Mouse (Mus musculus): ENCODE measurements around the gene Caap1. TPM values are rescaled to one million over a fixed set of nuclear protein-coding genes. Genes with fewer than 3 reads are reported as not detected.

Caap1 gene
- 1 to 10 TPM; 5.3 to 6.2 TPM for polyA plus RNA-seq (2017; shearing (Covaris generic))

DNA sequence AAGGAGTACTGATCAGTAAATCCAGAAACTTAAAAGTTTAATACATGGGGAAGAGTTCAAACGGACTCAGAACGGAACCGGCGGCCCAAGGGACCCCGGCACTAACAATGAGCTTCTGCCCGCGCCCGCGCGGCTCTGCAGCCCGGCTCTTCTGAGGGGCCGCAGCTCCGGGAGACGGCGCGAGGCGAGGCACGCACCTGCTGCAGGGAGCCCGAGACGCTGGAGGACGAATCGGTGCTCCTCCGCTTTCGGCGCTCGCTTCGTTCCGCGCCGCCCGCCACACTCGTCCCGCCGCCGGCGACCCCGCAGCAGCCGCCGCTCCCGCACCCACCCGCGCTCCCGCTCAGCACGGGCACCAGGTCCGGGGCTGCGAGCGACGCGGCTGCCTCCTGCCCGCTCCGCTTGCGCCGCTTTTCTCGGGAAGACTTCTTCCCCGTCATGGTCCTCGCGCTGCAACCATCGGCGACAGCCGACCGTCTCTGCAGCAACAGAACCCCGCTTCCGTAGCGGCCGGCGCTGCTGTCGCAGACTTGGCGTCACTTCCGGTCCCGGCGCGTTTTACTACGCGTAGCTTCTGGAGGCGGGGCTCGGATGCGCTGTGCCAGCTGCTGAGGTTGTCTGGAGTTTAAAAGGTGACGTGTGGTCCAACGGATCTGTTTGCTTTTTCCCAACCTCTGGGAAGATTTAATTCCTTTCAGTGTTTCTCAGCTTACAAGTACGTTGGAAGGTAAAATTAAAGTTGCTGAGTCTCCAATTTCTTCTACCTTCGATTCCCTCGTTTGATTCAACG, at the start of gene Caap1, which contains the start of gene Gm10306:
TSS of gene Caap1 (minus strand) at position 532 of the 790 bp plus-strand sequence.
TSS of gene Gm10306 (plus strand) at position 282 of the 790 bp plus-strand sequence.
- peak; percentile 97 for ATAC-seq

DNA sequence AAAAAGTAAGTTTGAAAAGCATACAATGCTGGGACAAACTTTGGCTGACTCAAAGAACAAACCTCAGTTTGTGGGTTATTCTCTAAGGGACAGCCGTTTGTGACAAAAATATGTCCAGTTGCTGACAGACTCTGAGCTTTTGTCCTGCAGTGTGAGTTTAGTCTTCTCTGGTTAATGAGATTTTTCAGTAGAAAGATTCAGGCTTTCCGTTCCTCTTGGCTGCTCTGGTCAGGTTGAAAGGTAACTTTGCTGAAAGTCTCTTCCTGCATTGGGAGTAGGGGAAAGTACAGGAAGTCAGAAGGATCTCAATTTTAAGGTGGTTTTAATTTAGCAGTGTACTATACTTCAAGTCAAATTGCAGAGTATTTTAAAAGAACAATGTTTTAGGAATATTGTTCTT, 49.0 kb upstream of the Caap1 start:
- ATAC-seq, result no peak

DNA sequence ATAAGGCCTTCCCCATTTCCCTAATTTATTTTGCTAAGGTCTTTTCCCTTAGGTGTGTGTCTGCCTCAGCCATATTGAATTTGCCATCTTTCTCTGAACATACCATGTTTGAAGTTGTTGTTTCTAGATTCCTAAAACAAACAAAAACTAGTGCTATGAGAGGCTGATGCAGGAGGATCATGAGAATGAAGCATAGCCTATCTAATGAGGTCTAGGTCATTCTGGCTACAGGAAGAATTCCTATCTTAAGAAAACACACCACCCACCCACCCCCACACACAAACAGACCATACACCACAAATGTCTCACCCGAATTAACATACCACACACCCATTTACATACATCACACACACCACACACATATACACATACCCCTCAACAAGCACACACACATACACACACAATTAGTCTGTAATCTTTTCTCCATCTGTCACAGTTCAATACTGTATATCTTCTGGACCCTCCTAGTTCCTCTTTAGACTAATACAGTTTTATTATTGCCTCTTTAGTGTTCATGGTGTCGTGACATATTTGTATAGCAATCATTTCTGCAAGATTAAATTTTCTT, 47.9 kb upstream of the Caap1 start:
- ATAC-seq, result no peak

DNA sequence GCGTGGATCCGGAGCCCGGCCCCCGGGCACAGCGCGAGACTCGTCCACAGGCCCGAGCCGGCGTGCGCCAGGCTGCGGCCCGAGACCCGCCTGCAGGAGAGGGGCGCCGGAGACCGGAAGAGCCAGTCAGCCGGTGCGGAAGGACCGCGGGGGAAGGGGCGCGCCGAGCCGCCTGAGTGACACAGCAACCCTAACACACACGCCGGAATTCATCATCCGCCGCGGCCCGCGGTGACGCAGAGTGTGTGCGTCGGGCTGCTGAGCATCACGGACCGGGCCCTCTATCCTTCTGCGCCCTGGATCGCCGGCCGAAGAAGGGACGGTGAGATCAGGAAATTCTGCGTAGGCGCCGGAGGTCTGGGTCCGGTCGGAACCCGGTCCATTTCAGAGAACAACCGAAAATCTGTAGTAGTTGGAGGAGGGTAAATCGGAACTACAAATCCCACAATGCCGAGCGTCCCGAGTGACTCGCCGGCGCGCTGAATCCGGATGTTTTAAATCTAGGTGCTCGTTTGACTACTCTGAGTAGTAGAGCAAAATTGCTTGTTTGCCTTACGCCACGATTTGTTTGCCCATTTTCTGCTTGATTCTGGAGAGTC, 46.5 kb upstream of the Caap1 start, which contains the start of gene Plaa:
TSS of gene Plaa (minus strand) at position 214 of the 599 bp plus-strand sequence.
- ATAC-seq, result peak; percentile 96

DNA sequence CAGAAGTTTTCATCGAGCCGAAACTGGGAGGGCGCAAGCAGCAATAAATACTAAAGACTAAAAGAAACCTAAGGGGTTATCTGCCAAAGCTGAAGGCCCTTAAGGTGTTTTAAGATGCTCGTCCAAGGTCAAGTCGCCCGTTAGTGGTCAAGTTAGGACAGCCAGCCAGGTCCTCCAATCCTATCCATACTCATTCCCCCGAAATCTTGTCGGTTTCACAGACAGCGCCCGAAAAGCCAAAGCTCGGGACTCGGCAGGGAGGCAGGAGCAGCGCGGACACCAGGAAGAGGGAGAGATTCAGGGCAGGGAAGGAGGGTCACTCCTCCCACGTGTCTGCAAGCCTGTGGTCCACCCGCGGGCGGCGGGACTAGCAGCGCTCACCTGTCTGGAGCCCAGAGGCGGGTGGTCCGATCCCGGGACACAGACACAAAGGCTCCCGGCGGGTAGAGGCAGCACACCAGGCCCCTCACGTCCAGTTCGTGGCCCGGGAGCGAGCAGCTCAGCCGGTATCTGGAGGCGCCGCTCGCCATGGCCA, 46.0 kb upstream of the Caap1 start:
- no peak for ATAC-seq

DNA sequence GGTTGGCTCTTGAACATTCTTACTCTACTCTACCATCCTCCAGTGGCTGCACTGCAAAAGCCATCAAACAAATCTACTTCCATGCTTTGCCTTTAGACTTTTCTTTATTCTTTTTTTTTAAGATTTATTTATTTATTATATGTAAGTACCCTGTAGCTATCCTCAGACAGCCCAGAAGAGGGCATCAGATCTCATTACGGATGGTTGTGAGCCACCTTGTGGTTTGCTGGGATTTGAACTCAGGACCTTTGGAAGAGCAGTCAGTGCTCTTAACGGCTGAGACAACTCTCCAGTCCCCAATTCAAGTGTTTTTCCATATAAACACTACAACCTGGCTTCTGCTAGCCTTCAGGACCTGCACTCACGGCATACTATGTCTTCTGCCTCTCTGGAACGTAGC, 44.8 kb upstream of the Caap1 start:
- no peak for ATAC-seq

DNA sequence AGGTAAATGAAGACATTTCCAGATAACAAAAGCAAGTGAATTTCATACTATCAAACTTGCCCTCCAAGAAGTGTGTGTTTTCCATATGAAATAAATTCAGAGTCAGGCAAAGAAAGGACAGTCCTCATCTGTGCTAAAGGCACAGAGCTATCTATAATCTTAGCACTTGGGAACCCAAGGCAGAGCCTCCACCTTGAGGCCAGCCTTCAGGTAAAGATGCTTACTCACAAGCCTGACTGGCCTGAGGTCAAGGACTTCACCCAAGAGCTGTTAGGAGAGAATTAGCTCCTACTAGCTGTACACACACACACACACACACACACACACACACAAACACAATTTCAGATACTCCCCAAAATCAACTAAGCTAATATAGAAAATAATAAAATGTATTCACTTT, 36.1 kb upstream of the Caap1 start:
- ATAC-seq, result no peak

DNA sequence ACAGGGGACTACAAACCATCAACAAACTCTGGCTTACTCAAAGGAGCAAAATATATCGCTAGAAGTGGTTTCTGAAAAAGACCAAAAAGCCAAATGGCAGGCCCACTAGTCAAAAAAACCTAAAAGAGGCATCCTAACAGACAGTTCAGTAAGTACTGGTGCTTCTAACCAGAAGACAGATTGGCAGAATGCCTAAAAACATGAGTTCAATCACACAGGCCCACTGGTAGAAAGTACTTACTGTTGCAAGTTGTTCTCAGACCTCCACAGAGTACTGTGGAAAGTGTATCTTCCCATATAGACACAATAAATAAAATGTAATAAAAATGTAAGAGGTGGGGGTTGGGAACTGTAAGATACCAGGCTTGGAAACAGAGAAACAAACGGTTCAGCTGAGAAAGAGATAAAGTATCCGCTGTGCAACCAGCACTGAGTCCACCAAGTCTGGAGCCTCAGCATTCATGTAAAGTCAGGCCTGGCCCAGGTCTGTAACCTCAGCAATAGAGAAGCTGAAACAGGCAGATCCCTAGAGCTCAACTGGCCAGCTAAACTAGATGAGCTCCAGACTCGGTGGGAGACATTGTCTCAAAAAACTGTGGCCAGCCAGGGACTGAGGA, 35.3 kb upstream of the Caap1 start:
- ATAC-seq, result no peak

DNA sequence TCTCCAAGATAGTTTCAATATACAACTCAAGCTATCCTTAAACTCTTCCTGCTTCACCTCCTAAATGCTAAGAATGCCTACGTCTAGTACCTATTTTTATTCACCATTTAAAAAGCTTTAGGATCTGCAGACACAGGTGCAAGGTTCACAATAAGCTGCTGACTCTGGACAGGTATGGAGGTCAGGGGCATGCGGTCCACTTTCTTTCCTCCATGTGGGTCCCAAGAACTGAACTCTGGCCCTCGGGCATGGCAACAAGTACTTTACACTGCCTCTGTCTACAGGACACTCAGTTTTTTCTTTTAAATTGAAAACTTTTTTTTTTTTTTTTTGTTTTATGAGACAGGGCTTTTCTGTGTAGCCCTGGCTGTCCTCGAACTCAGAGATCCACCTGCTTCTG, 16.1 kb upstream of the Caap1 start:
- no peak for ATAC-seq

DNA sequence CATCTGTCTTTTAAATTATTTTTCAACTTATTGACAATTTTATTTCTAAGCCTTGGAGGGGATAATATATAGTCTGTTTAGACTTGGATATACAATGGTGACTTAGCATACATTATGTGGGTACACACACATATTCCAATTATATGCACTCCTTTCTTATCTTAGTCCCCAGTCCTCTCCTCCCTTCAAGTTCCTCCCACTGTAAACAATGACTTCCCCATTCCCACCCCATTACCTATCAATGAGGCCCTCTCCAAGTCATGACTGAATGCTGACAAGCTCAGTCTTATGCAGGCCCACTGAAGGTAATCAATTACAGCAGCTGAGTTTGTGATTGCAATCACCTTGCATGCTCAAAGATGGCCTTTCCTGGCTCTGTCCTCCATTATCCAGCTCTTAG, 7.7 kb upstream of the Caap1 start:
- no peak for ATAC-seq

DNA sequence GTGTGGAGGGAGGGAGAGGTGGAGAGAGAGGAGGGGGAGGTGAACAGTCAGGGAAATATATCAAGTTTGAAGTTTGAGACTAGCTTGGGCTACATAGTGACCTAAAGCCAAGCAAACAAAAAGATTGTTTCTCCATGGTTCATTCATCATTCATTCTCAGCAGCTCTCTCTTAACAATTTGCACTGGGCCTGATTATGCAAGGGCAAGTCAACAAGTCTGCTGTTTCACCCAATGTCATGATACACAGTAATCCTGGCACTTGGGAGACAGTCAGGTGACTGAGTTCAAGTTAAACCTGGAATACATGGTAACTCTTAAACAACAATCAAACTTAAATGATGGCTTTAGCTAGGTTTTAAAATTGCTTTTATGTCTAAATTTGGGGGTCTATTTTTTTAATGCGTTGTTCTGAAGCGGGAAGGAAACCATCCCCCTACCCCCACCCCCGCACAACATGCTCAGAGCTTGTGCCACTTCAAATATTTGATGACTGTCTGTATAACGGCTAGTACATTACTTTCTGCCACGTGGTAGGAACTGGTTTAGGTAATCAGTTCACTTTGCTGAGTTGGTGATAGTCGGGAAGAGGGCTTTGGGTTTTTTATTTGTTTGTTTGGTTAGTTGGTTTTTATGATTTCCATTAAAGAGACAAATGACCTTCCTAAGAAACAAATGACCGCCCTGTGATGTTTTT, 5.5 kb upstream of the Caap1 start:
- ATAC-seq, result no peak

DNA sequence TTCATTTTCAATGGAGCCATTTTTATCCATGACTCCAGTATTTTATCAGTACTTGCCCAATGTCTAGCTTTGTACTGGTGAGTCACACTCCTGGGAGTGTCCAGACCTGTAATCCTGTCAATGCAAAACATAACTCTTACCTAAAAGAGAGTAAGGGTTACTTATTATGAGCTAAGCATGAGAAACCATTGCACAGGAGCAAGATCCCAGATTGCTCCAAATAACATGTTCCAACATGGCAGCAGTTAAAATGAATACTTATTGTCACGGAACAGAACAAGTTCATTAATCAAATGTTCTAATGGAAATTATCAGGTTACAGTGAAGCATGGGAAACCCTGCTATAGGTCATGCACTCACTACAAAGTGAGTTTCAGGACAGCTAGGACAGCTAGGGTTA, 3.7 kb upstream of the Caap1 start:
- ATAC-seq, result no peak

DNA sequence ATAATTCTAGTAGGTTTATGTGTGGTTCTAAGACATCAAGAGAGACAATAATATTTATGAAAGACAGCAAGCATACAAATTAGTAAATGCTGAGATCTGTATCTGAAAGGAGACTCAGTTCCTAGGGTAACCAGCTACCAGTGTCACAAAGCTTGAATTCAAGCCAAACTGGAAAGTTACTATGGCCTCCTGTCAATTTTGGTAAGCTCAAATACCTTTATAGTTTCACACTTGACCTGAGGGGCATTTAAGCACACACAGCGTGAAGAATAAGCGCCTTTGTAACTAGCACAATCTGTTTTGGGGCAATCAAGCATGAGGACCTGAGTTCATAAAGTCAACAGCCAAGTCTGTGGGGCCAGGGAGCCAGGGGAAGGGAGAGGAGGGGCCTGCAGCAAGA, 2.7 kb upstream of the Caap1 start:
- no peak for ATAC-seq

DNA sequence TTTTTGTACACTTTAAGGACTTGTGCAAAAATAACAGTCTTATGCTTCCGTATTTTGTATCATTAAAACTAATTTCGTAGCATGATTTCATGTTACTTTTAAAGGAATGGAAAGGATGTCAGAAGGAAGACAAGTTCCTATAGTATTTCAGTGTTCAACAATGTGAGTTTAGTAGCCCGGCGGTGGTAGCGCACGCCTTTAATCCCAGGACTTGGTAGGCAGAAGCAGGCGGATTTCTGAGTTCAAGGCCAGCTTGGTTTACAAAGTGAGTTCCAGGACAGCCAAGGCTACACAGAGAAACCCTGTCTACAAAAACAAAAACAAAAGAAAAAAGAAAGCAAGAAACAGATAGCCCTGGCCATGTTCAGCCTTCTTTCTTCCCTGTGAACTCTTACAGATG, 549 bp upstream of the Caap1 start:
- ATAC-seq, result no peak

DNA sequence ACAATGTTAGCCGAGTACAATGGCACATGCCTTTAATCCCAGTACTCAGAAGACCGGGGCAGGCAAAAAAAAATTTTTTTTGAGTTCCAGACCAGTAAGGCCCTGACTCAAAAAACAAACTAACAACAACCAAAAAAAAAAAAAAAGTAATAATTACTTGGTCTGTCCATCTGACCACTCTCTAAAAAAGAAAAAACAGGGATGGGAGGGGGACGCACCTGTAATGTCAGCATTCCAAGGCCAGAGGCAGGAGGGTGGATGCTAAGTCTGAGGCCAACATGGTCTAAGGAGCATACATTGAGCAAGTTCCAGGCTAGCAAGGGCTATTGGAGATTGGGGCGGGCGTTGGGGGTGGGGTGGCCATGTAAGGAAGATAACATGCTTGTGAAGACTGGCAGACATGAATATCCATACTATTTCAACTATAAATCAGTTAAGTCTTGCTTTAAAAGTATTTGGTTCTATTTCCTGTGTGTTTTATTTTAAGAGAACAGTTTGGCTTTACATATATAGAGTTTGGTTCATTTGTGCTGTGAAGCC, 1.6 kb downstream of the Caap1 start:
- no peak for ATAC-seq

DNA sequence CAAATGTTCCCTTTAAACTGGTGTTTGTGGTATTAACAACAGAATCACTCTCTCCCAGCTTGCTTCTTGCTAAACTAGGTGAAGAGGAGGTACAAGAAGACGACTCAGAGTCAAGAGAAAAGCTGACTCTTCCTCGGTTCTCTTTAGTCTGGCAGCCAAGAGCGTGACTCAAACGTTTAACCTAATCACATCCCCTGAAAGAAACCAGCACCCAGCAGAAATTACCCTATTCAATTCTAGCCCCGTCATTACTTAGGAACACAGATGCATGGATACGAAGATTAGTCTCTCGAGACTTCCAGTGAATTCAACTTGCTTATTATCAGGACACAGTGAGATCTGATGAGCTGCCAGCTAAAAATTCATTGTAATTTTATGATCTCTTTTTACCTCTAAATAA, 12.3 kb downstream of the Caap1 start:
- ATAC-seq, result no peak

DNA sequence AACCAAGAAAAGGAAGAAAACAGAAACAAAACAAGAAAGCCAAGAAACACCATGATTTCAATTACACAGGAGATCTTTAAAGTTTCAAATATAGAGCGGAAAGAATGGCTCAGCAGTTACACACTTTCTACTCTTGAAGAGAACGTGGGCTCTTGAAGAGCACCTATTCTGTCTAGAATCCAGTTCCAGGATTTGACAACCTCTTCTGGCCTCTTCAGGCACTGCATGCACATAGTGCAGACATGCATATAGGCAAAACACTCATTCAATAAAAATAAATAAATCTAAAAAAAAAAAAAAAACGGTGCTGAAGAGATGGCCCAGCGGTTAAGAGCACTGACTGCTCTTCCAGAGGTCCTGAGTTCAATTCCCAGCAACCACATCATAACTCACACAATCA, 13.6 kb downstream of the Caap1 start:
- ATAC-seq, result no peak

DNA sequence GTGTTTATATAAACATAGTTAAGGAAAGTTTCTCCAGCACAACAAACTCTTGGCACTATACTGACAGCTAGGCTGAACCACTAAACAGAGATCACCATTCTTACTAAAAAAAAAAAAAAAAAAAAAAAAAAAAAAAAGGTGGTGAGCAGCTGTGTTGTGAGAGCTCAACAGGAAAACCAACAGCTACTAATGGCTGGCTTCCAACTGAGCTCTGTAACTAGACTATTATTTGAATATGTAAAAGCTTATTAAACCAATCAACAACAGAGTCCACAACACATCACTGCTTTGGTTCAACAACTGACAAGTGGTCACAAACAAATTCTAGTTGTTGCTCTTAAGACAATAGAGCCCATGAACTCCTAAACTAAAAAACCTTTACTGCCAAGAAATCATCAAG, 23.4 kb downstream of the Caap1 start:
- ATAC-seq, result no peak

DNA sequence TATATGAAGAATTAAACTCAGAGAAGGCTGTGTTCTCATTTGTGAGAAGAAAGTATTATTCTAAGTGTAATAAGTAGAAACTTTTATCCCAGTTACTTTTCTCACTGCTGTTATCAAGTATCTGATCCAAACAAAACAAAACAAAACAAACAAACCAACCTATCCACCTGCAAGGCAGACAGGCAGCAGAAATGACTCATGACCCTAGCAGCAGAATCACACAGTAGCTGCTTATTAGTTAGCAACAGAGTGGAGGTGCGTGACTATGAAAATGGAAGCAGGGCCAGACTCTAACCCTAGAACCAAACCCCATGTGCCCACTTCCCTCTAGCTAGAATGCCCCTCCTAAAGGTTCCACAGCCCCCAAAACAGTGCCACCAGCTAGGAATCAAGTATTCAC, 27.1 kb downstream of the Caap1 start:
- no peak for ATAC-seq

DNA sequence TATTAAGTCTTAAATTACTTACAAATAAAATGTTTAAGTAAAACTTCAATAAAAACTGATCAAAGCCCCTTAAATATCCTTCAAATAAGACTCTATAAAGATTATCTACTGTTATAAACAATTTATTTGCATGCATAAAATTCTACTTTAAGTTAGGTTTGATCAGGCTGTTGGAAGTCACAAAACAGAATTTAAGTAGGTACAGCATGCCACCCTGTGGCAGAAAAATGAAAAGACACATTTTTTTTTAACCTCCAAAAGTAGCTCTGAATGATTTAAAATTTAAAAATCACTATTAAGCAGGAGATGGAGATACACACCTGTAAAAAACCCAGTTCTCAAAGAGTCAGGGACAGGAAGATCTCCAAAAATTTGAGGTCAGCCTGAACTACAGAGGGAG, 33.3 kb downstream of the Caap1 start:
- no peak for ATAC-seq

DNA sequence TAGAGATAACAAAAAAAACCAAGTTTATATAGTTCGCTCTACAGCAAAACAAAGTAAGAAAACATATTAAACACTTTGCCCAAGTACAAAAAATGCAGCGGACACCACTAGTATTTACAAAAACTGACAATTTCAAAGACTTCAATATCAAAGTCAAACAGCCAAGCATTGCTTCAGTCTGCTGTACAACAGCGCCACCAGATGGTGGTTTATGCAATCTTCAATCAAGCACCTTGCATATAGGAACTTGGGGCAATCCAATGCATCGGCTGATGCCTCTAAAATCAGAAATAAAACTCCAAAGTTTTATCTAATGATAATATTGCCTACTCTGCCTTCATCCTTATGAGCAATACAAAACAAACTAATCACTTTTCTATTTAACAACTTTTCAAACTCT, 39.0 kb downstream of the Caap1 start:
- ATAC-seq, result peak; percentile 47

DNA sequence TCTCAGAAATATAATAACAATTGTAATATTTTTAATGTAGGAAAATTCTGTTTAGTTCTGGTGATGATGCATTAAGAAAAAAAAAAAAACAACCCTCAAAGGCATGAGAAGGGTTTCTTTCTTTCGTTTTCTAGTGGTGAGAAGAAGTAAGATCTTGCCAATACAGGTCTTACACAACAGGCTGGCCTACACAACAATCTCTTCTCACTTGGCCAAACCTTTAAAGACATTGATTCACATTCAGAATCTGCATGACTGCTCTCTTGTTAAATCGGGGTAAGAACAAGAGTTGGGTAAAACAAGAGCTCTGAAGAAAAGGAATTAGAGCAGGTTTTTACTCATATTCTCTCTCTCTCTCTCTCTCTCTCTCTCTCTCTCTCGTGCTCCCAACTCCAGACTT, 41.2 kb downstream of the Caap1 start:
- ATAC-seq, result no peak

Measured in CD4-positive, CD25-positive, alpha-beta regulatory T cell, adult 4 months (primary cell).